Mouse (Mus musculus) liver, postnatal 0 days (tissue): ENCODE measurements around the gene Gm2237. TPM values are rescaled to one million over a fixed set of nuclear protein-coding genes. Genes with fewer than 3 reads are reported as not detected.
"Not testable (repeated sequence)": the region's sequence is repeated elsewhere in the genome, so short reads cannot be mapped to it uniquely, and the experiment has no call there.

ENCODE experiments used
- ATAC-seq: fragments of 200-750 bp; cut with Nextera tagmentation; 2 replicates; pipeline ENCODE4 v1.8.0; 2017; ENCODE audit warnings: mild to moderate bottlenecking, moderate library complexity
- DNase-seq: peaks from one replicate; pipeline ENCODE4 v3.0.0-alpha.2; 2016
- H3K27ac ChIP-seq: fragments of 300-500 bp; sonication (generic); 2 replicates; pipeline ENCODE4 v1.5.1; 2014; ENCODE audit warnings: antibody characterized with exemption, moderate library complexity, mild to moderate bottlenecking, low read depth
- H3K27me3 ChIP-seq: fragments of 300-500 bp; sonication (generic); 2 replicates; pipeline ENCODE4 v1.6.1; 2014; ENCODE audit warnings: low read length, control low read depth, mixed read lengths; ENCODE audit not compliant: insufficient read depth
- H3K36me3 ChIP-seq: fragments of 300-500 bp; sonication (generic); replicated peaks from 2 replicates; pipeline ENCODE4 v1.6.1; 2014; ENCODE audit warnings: mild to moderate bottlenecking, control low read depth, low read length, moderate library complexity, mixed read lengths; ENCODE audit not compliant: insufficient read depth
- H3K4me1 ChIP-seq: fragments of 300-500 bp; sonication (generic); 2 replicates; pipeline ENCODE4 v1.6.1; 2014; ENCODE audit warnings: antibody characterized with exemption, mild to moderate bottlenecking, control low read depth; ENCODE audit not compliant: insufficient read depth
- H3K4me2 ChIP-seq: fragments of 300-500 bp; sonication (generic); 2 replicates; pipeline ENCODE4 v1.6.1; 2014; ENCODE audit warnings: low read depth, mild to moderate bottlenecking, low read length, moderate library complexity, mixed read lengths
- H3K4me3 ChIP-seq: fragments of 300-500 bp; sonication (generic); 2 replicates; pipeline ENCODE4 v1.5.1; 2014; ENCODE audit warnings: low read depth, low read length
- H3K9ac ChIP-seq: fragments of 300-500 bp; sonication (generic); replicated peaks from 2 replicates; pipeline ENCODE4 v1.6.1; 2014; ENCODE audit warnings: mild to moderate bottlenecking, moderate library complexity
- H3K9me3 ChIP-seq: fragments of 300-500 bp; sonication (generic); 2 replicates; pipeline ENCODE4 v1.6.1; 2016; ENCODE audit warnings: mild to moderate bottlenecking, control low read depth, low read length, mixed read lengths
- WGBS: fragments of 180-500 bp; shearing (Covaris S2); extraction: QIAGEN DNeasy Blood & Tissue Kit; methylation state at CpG from one replicate; pipeline ENCODE4 v1.1.7; 2014; ENCODE audit not compliant: insufficient replicate concordance; 5-methylcytosine and 5-hydroxymethylcytosine counted together
- polyA plus RNA-seq: library from polyadenylated mRNA; unstranded; fragments of >200 nt; fragmentation: Nextera tagmentation; extraction: Ambion mirVana; gene quantifications from 2 replicates; pipeline ENCODE4 v1.2.1, GENCODE M21; 2015

Gm2237 gene
- 0.09 and 0.12 TPM in 2 replicates for polyA plus RNA-seq

DNA sequence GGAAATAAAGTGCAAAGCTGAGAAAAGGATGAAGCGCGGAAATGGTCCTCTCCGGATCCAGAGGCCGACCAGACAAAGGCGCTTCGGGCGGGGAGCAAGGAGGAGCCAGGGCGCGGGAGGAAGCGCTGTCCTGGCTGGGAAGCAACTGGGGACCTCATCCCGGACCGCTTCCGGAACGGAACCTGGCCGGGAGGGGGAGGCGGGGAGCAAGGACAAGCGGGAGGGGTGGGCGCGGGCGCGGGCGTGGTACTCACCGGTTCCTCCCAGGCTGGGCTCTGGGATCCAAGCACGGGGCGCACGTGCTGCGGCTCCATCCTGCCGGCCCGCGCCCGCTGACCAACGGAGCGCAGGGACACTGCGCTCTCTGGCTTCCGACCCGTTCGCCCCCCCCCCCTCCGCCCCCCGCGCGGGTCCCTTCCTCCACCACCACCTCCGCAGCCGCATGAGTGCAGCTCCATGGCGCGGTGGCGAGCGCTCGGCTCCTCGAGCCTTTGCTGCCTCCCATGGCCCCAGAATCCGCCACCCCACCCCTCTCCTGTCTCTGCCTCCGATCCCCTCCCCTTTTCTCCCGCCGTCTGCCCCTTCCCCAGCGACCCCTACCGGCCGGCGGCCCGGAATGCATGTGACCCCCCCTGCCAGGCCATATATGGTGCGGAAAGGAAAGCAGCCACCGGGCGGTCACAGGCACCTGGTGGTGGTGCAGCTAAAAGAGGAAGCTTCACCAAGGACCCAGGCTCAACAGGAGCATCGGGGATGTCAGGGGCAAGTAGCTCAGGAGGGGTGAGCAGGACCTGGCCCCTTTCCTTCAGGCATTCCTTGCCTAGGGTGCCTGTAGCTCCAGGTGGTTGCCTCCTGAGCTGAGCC, at the start of gene Gm2237:
Gm2237 (minus strand) TSS at position 332 of the 864 bp plus-strand sequence.
- H3K27ac ChIP-seq, H3K36me3 ChIP-seq, H3K9ac ChIP-seq, ATAC-seq, H3K4me1 ChIP-seq, H3K9me3 ChIP-seq, H3K27me3 ChIP-seq: not testable (repeated sequence)
- Histone ChIP-seq H3K4me2 (peak within 1 kb of the TSS; percentile 55), H3K4me3 (peak within 1 kb of the TSS; percentile 24; the same call in 1 of the 2 replicates)
- 2% methylated on average over 9 of the region's 62 CpGs for WGBS
- DNase-seq: peak; percentile 16

- not testable (repeated sequence) for H3K36me3 ChIP-seq, H3K4me3 ChIP-seq, H3K27me3 ChIP-seq, H3K27ac ChIP-seq, H3K4me2 ChIP-seq, DNase-seq, H3K9me3 ChIP-seq, H3K9ac ChIP-seq, ATAC-seq, H3K4me1 ChIP-seq
- 75% methylated on average over 1 of the region's 2 CpGs for WGBS
These were observed 17.5 kb upstream of the Gm2237 start, which contains the start of gene Gm5458 for GRCm38 (mm10) chr14:19602481-19602880. Gene Gm5458 (minus strand): TSS chr14:19602581.

DNA sequence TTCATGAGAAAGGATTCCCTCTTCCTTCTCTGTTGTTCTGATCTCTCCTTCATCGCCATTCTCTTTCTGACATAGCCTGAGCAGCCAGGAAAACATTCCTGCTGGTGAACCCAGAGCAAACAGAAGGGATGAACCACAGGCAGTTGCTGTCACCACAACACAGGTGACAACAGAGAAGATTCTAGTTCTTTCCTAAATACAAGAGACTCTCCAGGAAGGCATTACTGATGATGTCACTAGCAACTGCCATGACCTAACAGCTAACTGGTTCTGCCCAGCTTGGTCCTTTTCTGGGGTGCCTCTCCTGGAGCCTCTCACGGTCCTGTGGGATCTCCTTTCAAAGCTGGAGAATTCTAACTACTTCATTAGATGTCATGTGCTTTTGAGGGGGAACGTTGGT, 35.1 kb downstream of the Gm2237 start, which contains the start of gene Gm2244:
Gm2244 (minus strand) TSS at position 101 of the 400 bp plus-strand sequence.
- DNase-seq, H3K9ac ChIP-seq, H3K4me3 ChIP-seq, H3K36me3 ChIP-seq, H3K27ac ChIP-seq, H3K4me2 ChIP-seq, H3K9me3 ChIP-seq, H3K4me1 ChIP-seq, H3K27me3 ChIP-seq, ATAC-seq: not testable (repeated sequence)
- WGBS: 73% methylated on average over 1 of the region's 3 CpGs

Other genes with a start within 250 kb of the Gm2237 start
- gene Gm21738, start 166.2 kb downstream of the Gm2237 start, polyA plus RNA-seq: 0.22 TPM in 1 of 2 replicates, not detected in the other
- not detected in 2 replicates for gene Gm2244, start 35.2 kb downstream of the Gm2237 start, polyA plus RNA-seq
- gene Gm5458, start 17.4 kb upstream of the Gm2237 start, polyA plus RNA-seq: not detected in 2 replicates
- gene Nid2, start 166.1 kb upstream of the Gm2237 start, polyA plus RNA-seq: 4.9 and 5.9 TPM in 2 replicates
- 100 and 106 TPM in 2 replicates for gene Rtraf, start 238.7 kb upstream of the Gm2237 start, polyA plus RNA-seq